Mouse (Mus musculus): ENCODE measurements around the gene Ptdss2.

Ptdss2 gene

DNA sequence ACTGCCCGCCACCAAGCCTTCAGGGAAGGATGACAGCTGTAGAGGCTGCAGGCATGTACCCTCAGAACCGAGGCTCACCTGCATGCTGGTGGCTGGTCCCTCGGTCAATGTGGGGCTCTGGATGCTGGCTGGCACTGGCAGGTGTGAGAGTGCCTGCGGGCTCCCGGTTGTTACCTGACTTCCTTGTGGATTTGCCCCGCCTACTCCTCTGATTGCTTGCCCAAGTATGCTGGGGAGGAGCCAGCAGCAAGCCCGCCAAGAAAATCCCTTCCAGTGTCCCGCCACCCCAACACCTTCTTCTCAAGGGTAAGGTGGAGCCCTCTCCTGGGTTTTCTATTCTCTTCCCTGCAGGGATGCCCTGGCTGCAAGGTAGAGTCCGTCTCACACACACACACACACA is 4.5 kb upstream of the Ptdss2 start, which contains the start of gene Ano9:
Gene Ano9 (minus strand): TSS at position 171 of the 400 bp plus-strand sequence.
- in situ Hi-C loops (cut with MboI; ENCODE audit: low pct_unique_long_range_greater_than_20kb in 1 of 2, low sequenced_read_pairs in 2 of 2, unreplicated experiment in 1 of 2) = no loop called here

DNA sequence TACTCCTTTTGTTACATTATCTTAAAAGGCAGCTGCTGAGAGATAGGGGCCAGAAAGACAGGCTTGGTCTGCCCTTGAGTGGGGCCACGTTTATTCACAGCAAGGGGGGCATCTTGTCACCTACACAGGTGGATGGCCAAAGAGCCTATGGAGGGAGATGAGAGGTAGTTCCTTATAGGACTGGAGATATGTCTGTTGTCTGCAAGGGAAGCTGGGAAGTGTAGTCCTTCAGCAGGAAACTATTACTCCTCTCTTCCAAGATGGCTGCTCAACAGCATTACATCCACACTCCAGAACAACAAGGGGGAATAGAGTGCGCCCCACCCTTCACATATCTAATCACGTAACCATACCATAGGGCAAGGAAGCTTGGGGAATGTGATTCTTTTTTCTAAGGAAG is 2.7 kb upstream of the Ptdss2 start:
- in situ Hi-C loops (cut with MboI; ENCODE audit: low pct_unique_long_range_greater_than_20kb in 1 of 2, low sequenced_read_pairs in 2 of 2, unreplicated experiment in 1 of 2) = no loop called here

DNA sequence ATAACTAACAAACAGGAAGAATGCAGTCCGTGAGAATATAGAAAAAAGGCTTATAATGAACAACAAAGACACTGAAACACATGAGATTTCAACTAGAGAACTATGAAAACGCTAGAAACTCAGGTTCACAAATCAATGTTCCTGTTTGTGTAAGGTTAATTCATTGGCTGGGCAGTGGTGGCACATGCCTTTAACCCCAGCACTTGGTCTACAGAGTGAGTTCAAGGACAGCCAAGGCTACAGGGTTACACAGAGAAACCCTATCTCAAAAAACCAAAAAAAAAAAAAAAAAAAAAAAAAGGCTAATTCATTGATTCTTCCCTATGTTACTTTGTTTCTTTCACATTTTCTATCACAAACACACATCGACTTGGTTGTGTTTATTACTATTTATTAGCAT is 1.6 kb upstream of the Ptdss2 start:
- in situ Hi-C loops (cut with MboI; ENCODE audit: low pct_unique_long_range_greater_than_20kb in 1 of 2, low sequenced_read_pairs in 2 of 2, unreplicated experiment in 1 of 2) = no loop called here

DNA sequence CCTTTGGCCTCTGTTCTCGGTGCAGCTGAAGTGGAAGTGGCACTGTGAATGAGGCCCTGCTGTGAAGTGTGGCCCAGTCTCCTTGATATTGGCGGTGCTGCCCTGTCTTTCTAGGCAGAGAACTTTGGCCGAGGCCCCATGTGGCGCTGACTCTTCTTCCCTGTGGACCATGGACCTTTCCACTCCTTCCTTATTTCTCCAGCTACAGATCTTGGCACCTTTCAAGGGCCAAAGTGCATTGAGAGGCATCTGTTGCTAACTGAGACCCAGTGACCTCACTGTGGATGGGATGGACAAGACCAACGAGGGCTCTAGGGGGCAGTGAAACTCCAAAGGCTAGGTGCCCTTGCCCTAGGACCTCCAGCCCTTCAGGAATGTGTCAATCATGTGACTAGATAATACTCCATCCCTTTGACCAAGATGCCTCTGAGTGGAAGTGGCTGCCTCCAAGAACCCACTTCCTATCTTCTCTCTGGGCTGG is 1.1 kb upstream of the Ptdss2 start:
- in situ Hi-C loops (cut with MboI; ENCODE audit: low pct_unique_long_range_greater_than_20kb in 1 of 2, low sequenced_read_pairs in 2 of 2, unreplicated experiment in 1 of 2) = no loop called here

DNA sequence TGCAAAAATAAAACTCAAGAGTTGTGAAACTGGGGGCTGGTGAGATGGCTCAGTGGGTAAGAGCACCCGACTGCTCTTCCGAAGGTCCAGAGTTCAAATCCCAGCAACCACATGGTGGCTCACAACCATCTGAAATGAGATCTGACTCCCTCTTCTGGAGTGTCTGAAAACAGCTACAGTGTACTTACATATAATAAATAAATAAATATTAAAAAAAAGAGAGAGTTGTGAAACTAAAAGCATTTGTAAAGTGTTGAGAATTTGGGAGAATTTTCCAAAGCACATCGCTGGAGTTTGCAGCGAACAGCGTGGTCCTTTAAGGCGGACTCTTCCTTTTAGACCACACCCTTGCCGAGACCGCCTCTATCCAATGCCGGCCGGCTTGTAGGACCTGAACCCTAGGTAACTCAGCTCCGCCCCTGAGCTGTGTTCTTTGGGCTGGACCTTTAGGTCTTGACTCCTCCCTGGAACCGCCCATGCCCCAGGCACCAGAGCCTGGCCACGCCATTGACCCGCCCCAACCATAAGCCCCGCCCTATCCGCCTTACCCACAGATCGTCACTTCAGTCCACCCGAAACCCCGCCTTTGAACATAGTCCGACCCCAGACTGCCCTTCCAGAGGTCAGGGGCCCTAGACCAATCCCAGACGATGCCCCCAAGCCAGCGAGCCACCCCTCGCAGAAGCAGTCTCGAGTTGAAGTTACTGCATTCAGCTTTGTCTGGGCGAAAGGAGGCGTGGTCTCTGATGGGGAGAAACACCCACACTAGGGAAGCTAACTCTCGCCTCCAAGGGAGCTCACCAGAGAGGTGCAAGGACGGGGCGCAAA is 721 bp downstream of the Ptdss2 start:
- in situ Hi-C loops (cut with MboI; ENCODE audit: low pct_unique_long_range_greater_than_20kb in 1 of 2, low sequenced_read_pairs in 2 of 2, unreplicated experiment in 1 of 2) = no loop called here

DNA sequence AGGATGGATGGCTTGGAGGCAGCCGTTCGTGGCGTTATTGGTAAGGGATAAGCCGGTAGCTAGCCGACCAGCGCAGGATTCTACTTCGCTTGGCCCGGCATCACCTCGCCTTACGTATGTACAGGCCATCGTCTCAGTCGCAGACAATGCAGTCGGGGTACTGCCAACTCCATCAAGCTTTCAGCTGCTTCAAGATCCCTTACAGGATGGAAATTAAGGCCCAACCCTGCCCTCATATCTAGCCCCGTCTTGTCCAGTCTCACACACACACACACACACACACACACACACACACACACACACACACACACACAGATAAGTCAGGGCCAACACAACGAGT is 1.3 kb downstream of the Ptdss2 start:
- in situ Hi-C loops (cut with MboI; ENCODE audit: low pct_unique_long_range_greater_than_20kb in 1 of 2, low sequenced_read_pairs in 2 of 2, unreplicated experiment in 1 of 2) = no loop called here

DNA sequence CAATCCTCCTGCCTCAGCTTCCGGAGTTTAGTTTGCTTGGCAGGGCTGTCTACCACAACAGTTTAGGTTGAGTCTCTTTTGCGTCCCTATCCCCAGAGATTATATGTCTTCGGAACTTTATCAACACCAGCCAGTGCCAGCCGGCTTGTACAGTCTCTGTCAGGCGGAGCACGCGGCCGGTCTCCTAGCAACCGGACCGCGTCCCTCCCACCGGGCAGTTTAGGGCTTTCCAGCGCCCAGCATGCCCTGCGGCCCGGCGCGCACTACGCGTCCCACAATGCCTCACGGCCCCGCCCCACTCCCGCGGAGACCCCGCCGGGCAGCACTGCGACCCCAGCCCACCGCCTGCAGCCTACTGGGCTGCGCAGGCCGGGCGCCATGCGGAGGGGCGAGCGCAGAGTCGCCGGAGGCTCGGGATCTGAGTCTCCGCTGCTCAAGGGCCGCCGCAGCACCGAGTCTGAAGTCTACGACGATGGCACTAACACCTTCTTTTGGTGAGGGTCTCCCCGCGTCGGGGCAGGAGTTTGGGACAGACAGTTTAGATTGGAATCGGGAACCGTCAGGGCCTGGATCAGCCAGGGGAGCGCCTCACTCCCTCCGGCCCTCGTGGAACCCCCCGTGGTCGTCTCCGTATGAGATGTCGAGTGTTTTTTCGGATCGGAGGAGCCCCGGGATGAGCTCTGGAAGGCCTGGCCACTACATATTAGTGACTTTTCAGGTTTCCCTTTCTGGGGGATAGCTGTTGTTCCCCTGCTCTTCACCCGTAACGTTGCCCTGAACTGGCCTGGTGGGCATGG is 9.0 kb downstream of the Ptdss2 start:
- in situ Hi-C loops (cut with MboI; ENCODE audit: low pct_unique_long_range_greater_than_20kb in 1 of 2, low sequenced_read_pairs in 2 of 2, unreplicated experiment in 1 of 2) = no loop called here

DNA sequence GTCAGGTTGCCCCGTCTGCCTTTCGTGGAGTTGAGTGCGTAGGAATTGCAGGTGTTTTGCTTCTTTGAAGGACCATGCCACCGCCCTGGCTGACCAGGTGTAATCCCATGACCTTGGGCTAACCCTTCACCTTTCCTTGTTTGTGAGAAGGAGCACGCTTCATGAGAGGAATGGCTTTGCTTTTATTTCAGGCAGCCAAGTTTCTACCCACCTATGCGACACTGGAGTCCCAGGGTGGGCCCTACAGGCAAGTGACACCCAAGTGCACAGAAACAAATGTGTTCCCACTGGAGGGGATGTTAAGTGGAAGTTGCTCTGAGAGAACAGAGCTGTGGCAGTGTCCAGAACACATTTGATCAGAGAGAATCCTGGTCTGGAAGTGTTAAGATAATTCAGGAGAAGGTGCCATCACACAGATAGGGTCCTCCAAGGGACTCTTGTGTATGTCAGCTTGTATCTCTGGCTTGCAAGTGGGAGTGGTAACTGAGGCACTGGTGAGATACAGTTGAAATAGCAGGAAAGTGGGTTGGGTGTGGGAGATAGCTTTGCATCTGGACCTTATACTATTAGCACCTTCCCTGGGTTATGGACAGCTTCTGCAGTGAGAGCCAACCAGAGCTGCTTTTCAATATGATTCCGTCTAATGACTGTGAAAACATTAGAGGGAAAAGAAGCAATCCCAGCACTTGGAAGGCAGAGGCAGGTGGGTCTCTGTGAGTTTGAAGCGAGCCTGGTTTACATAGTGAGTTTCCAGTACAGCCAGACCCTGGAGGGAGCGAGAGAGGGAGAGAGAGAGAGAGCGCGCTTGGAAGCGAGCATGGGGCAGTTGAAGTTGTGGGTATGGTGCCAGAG is 9.9 kb downstream of the Ptdss2 start:
- in situ Hi-C loops (cut with MboI; ENCODE audit: low pct_unique_long_range_greater_than_20kb in 1 of 2, low sequenced_read_pairs in 2 of 2, unreplicated experiment in 1 of 2) = no loop called here

DNA sequence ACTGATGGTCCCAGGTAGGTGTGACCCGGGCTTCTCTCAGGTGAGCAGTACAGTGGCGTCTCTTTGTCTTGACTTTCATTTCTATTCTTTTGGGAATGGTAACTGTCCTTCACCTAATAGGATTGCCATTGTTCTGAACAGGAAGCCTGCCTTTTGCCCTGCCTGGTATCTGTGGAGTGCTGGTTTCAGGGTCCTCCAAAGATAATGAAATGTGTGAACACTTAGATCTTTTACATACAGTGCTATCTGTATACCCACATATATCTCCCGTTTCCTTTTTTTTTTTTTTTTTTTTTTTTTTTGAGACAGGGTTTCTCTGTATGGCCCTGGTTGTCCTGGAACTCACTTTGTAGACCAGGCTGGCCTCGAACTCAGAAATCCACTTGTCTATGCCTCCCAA is 19.1 kb downstream of the Ptdss2 start:
- in situ Hi-C loops (cut with MboI; ENCODE audit: low pct_unique_long_range_greater_than_20kb in 1 of 2, low sequenced_read_pairs in 2 of 2, unreplicated experiment in 1 of 2) = no loop called here

DNA sequence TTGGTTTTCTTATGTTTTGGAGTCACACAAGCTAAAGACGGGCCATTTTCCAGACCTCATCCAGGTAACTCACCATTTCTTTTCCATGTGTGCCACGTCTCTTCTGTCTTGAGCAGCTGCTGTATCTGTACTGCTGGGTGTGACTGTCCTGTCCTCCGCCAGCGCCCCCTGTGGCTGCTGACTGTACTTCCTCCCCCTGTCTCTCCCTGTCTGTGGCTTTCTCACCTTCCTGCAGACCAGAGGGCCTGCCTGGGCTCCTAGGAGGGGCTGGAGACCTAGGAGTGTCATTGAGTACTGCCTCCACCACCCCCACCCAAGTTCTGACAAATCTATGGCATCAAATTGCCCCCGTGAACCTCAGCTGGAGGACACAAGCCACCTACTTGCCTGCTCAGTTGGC is 20.9 kb downstream of the Ptdss2 start:
- in situ Hi-C loops (cut with MboI; ENCODE audit: low pct_unique_long_range_greater_than_20kb in 1 of 2, low sequenced_read_pairs in 2 of 2, unreplicated experiment in 1 of 2) = no loop called here

DNA sequence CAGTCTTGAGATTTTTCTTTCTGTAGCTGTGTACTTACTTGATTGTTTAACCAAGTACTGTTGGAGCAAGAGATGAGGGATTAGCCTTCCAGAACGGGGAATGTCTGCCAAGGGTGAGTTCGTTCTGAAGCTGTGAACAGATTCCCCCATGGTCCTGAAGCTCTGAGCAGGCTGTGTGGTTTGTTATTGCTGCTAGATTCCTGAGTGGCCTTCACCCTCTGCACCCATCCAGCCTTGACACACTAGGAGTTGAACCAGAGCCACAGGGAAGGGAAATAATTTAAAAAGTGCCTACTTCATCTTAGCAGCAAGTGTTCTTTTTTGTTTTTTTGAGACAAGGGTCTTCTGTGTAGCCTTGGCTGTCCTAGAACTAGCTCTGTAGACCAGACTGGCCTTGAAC is 21.7 kb downstream of the Ptdss2 start:
- in situ Hi-C loops (cut with MboI; ENCODE audit: low pct_unique_long_range_greater_than_20kb in 1 of 2, low sequenced_read_pairs in 2 of 2, unreplicated experiment in 1 of 2) = no loop called here

DNA sequence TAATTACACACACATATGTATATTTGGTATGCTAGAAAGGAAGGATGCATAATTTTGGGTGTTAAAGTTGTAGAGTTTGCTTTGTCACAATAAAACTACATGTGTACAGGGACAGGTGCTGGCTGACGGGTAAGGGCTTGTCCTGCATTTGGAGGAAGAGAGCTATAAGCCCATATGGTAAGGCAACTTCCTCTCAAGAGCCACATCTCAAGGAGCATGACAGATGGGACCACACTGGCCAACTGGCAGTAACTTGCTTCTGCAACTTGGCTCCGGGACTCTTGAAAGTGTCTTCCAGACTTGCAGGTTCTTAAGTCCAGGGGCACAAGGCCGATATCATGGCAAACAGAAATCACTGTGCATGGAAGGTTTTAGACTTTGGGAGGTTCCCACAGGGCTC is 22.5 kb downstream of the Ptdss2 start:
- in situ Hi-C loops (cut with MboI; ENCODE audit: low pct_unique_long_range_greater_than_20kb in 1 of 2, low sequenced_read_pairs in 2 of 2, unreplicated experiment in 1 of 2) = no loop called here

DNA sequence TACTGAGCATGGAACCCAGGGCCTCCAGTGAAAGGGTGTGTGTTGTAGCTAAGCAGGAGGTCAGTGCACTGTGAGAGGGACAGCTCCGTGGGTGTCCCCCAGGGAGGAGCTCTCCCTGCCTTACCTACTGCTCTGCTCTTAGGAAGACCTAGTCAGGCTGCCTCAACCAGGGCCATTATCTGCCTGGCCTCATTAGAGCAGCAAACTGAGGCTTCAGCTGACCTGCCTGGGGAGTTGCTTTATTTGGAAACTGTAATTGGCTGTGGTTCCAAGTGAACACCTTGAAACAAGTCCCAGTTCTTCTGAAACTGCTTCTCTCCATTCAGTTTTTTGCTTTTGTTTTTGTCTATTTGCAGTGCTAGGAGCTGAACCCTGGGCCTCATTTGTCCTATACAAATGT is 23.2 kb downstream of the Ptdss2 start:
- in situ Hi-C loops (cut with MboI; ENCODE audit: low pct_unique_long_range_greater_than_20kb in 1 of 2, low sequenced_read_pairs in 2 of 2, unreplicated experiment in 1 of 2) = no loop called here

DNA sequence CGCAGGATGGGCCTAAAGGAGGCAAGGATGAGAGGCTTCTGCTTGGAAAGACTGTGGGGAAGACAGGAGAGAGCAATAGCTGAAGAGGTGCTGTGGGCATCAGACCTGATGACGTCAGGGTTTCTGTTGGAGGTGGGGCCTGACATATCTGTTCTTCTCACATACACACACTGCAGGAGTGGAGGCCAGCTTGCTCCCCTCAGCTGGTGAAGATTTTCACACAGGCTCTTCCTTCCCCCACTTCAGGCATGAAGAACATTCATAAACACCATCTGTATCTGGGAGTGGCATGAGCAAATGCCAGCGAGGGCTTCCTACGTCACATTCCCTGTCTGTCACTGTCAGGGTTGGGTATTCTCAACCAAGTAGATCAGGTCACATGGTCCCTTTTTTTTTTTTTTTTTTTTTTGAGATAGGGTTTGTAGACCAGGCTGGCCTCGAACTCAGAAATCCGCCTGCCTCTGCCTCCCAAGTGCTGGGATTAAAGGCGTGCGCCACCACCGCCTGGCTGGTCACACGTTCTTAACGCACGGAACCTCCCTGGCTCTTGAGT is 23.9 kb downstream of the Ptdss2 start:
- in situ Hi-C loops (cut with MboI; ENCODE audit: low pct_unique_long_range_greater_than_20kb in 1 of 2, low sequenced_read_pairs in 2 of 2, unreplicated experiment in 1 of 2) = no loop called here

DNA sequence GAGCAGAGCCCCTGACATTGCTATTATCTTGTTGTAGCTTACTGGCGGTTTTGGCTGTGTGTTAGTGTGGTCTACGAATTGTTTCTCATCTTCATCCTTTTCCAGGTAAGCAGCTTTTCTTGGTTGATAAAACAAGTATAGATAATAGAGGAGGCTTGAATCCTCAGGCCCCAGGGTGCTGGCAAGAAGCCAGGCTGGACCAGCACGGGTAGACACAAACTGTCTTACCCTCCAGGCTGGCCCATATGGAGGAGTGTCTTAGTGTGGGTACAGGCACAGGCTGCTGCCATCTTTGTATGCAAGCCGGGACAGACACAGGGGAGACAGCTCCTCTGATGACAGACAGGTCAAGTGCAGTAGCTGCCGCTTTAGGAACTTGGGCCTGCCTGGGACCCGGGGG is 24.9 kb downstream of the Ptdss2 start:
- in situ Hi-C loops (cut with MboI; ENCODE audit: low pct_unique_long_range_greater_than_20kb in 1 of 2, low sequenced_read_pairs in 2 of 2, unreplicated experiment in 1 of 2) = no loop called here

DNA sequence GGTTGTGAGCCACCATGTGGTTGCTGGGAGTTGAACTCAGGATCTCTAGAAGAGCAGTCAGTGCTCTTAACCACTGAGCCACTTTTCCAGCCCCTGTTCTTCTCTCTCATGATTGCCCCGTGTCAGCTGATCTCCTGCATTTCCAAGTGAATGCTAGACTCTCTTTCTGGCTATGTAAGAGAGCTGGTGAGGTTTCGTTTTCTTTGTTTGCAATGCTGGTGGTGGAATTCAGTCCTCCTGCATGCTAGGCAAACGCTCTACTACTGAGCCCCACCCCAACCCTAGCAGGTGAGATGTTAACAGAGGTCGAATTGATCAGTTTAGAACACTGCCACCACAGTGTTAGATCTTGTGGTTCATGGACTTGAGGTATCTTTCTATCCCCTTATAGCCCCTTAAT is 26.5 kb downstream of the Ptdss2 start:
- in situ Hi-C loops (cut with MboI; ENCODE audit: low pct_unique_long_range_greater_than_20kb in 1 of 2, low sequenced_read_pairs in 2 of 2, unreplicated experiment in 1 of 2) = no loop called here

DNA sequence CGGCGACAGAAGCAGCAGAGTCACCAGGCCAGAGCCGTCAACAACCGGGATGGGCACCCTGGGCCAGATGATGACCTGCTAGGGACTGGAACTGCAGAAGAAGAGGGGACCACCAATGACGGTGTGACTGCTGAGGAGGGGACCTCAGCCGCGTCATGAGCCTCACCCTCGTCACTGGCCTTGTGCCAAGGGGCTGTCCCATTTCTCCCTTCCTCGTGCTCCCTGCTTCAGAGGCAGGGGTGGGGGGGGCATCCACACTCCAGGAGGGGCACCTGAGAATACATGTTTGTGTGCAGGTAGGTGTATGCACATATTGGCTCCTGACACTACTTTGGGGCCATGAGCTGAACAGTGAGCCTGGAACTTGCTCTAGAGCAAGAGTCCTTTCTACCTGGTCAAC is 33.2 kb downstream of the Ptdss2 start:
- in situ Hi-C loops (cut with MboI; ENCODE audit: low pct_unique_long_range_greater_than_20kb in 1 of 2, low sequenced_read_pairs in 2 of 2, unreplicated experiment in 1 of 2) = no loop called here

DNA sequence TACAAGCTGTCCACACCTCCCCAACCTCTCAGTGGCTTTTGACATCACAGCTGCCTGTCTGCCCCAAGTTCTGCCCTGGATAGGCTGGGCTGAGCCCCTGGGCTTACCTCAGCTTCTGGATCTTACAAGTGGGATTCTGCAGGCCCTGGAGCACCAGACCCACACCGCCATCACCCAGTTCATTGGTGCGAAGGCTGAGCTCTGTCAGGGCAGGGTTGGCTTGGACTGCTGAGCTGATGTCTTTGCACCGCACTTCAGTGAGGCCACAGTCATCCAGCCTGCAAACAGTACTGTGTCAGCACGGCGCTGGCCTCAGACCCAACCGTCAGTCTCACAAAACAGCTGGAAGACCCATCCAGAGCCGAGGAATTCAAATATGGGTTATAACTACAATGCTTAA is 42.2 kb downstream of the Ptdss2 start:
- in situ Hi-C loops (cut with MboI; ENCODE audit: low pct_unique_long_range_greater_than_20kb in 1 of 2, low sequenced_read_pairs in 2 of 2, unreplicated experiment in 1 of 2) = no loop called here

DNA sequence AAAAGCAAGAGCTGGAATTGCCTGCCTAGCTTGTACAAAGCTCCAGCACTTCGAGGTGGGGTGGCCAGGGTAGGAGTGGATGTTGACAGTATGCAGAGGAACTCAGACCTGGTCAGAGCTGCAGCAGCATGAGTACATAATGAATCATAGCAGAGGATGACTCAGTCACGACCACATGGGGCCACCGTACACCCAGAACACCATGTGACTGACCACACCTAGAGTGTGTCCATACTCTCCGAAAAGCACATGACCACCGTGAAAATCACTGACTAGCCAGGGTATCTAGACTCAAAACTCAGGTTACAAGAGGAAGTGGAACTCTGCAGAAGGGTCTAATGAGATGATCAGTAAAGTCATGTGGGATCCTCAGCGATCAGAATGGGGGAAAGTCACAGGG is 42.7 kb downstream of the Ptdss2 start:
- in situ Hi-C loops (cut with MboI; ENCODE audit: low pct_unique_long_range_greater_than_20kb in 1 of 2, low sequenced_read_pairs in 2 of 2, unreplicated experiment in 1 of 2) = no loop called here

Data from mouse embryonic stem cell (cell line).